Mouse (Mus musculus): ENCODE measurements at regions not wholly inside any gene's neighbourhood (a gene's known extent, or its start where the extent isn't known, plus 50 kb on each side); places are given as distances from the start of the nearest gene placed in this dataset.

DNA sequence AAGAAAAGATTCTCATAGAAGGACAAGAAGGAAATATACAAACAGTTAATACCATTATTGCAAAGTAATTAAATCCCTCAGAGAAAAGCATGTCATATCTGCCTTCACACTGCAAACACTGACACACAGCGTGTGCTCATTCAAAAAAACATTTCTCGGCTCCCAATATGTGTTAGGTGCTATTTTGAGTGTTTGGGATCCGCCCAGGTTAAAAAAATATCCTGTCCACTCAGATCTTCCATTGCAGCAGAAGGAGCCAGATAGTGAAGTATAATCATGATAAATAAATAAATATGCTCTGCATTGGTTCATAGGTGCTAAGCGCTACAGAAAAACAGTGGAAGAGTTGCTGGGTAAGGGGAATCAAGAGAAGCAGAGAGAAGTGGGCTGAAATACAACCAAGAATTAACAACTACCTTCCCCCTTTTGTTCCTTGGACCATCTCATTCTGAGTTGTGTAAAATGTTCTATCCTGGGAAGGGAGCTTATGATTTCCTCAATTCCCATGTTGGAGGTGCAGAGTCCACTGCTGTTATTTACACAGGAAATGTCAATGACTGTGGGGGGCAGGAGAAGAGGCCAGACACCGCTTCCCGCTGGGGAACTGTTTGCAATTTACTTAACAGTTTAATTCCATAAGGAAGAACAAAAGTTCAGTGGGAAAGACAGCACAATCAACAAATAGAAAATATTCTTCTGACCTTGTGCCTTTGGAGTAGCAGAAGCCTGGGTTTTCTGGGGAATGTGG lies 139.9 kb downstream of the Tle1 start:
- peak; percentile 11 for DNase-seq

DNA sequence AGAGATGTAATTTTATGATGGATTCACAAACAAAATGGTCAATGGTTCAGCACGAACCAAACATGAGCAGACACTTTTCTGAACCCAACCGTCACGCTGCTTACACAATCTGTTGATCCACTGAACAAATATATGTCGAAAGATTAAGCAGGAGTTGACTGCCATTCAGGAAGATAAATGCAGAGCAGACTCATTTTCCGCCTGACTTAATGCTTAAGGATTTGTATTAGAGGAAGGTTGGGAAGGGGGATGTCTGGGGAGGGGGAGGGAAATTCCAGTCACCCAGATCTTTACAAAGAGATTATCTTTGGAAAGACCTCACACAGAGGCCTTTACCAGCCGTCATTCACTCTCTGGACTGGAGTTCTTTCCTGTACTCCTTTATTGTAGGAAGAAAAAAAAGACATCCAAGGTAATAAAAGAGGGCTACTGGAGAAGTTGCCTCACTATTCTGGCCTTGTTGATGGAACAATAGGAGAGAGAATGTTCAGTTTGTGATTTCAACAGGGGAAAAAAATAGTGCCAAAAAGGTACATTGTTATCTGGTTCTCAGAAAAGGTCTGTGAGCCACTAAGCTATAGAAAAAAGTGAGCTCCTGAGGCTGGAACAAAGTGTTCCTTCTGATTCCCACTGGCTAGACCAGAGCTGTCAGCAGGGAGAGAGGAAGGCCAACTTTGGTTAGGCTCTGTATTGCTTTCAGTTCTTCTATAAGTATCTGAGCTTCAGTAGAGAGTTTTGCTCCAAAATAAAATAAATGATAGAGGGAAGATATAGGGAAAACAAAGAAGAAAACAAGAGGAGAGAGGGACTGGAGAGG lies 150.9 kb downstream of the Tle1 start:
- DNase-seq = no peak

GRCm38 (mm10) chr4:72022152-72022551 lies 178.6 kb downstream of the Tle1 start:
- no peak for DNase-seq

DNA sequence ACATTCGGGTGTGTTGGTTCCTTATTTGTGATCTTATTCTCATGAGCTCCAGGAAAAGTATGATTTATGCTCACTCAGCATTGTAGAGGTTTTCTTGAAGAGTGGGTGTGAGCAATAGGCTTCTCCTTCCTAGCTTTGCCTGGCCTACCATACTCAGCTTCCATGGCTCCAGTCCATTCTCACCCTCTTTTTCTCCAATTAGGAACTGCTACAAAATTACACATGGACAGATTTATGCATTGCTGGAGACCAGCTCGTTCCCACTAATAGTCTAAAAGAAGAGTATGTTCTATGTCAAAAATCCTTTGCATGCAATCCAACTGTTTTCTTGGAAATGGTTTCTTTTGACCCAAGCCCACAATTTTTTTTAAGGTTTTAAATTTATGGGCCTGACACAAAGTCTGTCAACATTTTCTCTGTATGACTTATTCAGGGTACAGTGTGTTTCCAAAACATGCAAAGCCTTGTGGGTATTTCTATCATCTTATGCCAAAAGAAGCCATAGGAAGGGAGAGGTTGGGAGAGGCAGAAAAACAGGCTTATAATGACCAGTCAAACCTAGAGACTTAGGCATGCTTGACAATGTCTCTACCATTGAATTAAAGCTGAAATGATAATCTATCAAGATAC lies 186.4 kb downstream of the Tle1 start:
- peak; percentile 17 for DNase-seq

DNA sequence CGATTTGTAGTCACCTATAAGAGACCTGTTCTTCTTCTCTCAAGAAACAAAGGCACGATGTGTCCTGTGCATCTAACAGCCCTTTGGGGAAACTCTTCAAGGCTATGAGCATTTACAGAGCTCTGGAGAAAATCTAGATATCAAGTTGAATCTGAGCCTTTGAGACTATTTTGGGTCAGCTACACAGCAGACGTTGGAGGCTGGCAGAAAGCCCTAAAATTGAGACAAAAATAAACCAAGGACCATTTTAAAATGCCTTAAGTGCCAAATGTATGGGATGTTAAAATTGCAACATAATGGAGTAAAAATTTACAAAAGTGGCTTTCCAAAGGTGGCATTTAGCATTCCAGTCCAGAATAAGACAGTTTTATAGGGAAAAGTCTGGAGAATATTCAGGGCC lies 187.1 kb downstream of the Tle1 start:
- DNase-seq = no peak

DNA sequence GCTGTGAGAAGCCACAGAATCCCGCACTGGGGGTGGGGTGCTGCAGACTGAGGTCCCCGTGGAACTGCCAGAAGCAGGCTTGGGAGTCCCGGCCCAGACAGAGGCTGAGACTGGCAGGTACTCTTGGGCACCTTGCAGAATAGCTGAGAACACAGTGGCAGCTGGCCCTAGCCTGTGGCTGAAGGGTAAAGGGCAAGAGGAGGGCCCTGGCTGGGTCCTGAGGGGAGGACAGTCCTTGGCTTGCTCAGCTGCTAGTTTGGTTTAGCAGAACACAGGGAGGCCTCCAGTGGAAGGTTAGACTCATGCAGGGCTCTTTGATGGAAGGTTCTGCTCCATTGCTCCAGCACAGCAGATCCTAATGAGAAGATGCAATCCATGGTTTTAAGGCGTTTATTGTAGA lies 190.4 kb downstream of the Tle1 start:
- peak; percentile 56 for DNase-seq

DNA sequence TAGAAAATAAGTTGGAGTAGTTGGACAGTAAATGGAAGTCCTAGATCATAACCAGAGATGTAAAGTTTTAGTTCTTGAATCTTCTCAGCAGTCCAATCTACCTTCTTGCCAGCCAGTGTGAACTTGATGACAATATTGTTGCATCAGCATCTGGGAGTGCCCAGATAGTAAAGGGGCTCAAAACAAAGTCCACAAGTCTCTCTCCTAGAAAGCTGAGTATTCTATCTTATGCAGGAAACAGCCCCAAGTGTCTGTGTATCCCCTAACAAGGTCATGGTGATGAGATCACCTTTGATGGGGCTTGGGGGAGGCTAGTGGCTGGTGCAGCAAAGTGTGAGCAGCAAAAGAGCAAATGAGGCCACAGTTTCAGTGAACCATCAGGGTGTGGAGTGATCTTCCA lies 194.8 kb downstream of the Tle1 start:
- no peak for DNase-seq

GRCm38 (mm10) chr4:72001221-72001875 lies 199.4 kb downstream of the Tle1 start:
- DNase-seq = no peak

DNA sequence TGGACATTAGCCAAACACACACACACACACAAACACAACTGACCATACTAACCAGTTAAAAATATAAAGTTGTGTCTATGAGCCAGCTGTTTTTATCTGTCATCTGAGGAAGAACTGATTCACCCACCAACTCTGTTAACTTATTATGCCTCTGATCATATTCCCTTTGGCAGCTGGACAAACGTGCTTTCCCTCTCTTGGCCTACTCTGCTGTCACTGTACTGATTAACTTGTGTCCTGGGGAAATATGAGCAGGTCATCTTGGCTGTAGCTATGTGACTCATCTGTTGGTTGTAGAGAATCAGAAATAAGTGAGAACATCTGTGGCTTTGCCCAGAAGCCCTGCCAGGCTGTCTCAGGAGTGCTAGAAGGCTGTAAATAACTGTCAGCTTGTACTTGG lies 210.9 kb upstream of the Gm11232 start:
- DNase-seq = peak; percentile 90

DNA sequence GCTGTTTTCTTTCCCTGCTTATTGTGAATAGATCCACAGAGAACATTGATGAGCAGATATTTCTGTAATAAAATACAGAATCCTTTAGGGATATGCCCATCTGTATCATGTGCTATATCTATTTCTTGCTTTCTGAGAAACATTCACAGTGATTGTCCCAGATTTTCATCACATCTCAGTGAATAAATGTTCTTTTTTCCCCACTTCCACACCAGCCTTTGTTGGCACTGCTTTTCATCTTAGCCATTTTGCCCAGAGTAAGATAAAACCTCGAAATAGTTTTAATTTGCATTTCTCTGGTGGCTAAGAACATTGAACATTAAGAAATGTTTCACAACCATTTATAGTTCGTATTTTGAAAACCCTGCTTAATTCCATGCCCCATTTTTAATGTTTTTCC lies 195.7 kb upstream of the Gm11232 start:
- no peak for DNase-seq

- DNase-seq = no peak
These were observed 175.6 kb upstream of the Gm11232 start for GRCm38 (mm10) chr4:71933240-71933986.

GRCm38 (mm10) chr4:71932818-71933217 lies 175.1 kb upstream of the Gm11232 start:
- no peak for DNase-seq

- DNase-seq = no peak
These were observed 153.8 kb upstream of the Gm11232 start for GRCm38 (mm10) chr4:71911551-71911950.

GRCm38 (mm10) chr4:71875651-71876050 lies 117.9 kb upstream of the Gm11232 start:
- no peak for DNase-seq

DNA sequence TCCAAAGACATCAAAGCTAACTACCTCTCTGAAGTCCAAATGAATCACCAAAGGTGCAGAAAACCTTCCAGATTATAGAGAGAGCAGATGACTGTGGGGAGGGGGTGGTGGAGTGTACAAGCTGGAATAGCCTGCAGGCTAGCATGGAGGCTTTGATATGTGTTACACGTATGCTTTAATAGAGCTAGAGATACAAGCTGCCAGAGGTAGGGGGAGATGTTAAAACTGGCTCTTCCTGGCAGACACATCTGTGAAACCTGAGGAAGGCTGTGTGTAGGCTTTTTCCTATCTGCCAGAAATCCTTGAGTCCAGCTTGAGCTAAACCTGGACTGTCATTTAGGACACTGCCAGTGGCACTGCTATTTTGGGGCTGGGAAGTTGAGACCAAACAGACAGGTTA lies 109.2 kb upstream of the Gm11232 start:
- DNase-seq = no peak

GRCm38 (mm10) chr4:71841833-71842232 lies 84.1 kb upstream of the Gm11232 start:
- no peak for DNase-seq

DNA sequence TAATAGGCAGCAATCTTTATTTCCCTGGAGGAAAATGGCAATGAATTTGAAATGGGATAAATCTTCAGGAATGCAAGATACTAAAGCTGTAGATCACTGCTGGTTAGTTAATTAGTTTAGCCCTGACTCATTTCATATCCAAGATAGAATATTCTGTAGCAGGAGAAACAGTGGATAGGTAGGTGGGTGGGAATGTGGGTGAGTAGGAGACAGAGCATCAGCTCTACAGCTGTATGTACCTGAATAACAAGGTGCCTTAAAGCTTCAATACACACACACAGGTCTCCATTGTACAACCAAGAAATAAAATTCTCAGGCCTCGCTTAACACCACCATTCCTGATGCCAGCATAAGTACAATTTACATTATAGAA lies 83.0 kb upstream of the Gm11232 start:
- no peak for DNase-seq

- no peak for DNase-seq
These were observed 82.3 kb upstream of the Gm11232 start for GRCm38 (mm10) chr4:71839803-71840773.

DNA sequence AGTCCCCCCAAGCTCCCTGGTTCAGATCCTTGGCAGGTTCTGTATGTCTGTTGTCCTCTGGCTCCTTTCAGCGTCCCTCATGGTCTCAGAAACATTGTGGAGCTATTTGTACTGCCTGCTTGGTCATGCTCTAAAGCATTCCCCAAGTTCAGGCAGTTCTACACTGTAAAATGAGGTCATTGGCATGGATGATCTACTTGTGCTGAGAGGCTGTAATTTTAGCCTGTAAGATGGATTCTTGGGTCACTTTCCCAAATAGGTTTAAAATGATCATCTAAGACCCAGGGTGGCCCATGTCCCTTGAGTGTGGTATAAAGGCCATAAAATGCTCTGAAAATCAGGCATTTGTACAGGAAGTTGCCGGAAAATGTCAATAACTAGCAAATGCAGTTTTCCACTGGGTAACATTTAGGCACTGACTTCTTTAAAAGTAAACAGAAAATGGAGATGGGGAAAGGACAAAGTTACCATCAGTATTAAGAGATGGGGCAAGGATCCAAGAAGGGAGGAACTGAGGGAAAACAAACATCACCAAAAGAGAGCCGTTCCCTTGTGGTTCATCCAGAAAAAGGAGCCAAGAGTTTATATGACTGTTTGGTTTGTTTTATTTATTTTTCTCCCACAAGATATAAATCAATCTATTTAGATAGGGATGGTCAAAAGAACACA lies 81.5 kb upstream of the Gm11232 start:
- DNase-seq = peak; percentile 42

GRCm38 (mm10) chr4:71835737-71836136 lies 78.0 kb upstream of the Gm11232 start:
- no peak for DNase-seq

DNA sequence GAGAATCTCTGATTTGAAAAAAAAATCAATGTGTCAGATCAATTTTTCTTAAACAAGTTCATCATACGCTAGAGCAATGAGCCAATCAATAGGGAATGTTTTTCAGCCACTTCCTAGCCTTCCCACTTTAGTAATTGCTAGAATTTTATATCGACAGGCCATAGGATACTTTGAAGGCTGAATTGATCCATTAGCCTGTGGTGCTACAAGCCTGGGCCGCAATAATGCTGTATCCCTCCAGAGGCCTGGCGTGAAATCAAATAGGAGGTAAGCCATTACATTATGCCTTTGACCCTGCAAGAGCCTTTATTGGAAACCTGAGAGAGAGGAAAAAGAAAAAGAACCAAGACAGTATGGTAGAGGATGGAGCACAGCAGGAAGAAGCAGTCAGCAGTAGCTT lies 53.7 kb upstream of the Gm11232 start:
- no peak for DNase-seq

All from kidney, adult 9 months (tissue).